Mouse (Mus musculus) megakaryocyte, embryonic 14.5 days (primary cell): ENCODE data around the gene Ahcyl1. TPM values are rescaled to one million over a fixed set of nuclear protein-coding genes. Genes with fewer than 3 reads are reported as not detected.
"Not testable (repeated sequence)": the region's sequence is repeated elsewhere in the genome, so short reads cannot be mapped to it uniquely, and the experiment has no call there.

Experiments used
- H3K27me3 ChIP-seq: replicated peaks from 2 replicates; pipeline ENCODE3; 2012; ENCODE audit warnings: inconsistent platforms
- H3K36me3 ChIP-seq: replicated peaks from 2 replicates; pipeline ENCODE3; 2012; ENCODE audit warnings: low read length, inconsistent platforms, mixed read lengths
- H3K4me1 ChIP-seq: 2 replicates; pipeline ENCODE4 v1.6.1; 2012; ENCODE audit warnings: inconsistent platforms
- H3K4me3 ChIP-seq: replicated peaks from 2 replicates; pipeline ENCODE3; 2012; ENCODE audit warnings: moderate library complexity, mild to moderate bottlenecking, inconsistent platforms
- H3K9me3 ChIP-seq: 2 replicates; pipeline ENCODE4 v1.6.1; 2012; ENCODE audit warnings: inconsistent platforms
- FLI1 ChIP-seq: IDR thresholded peaks from 2 replicates; pipeline ENCODE4 v1.6.1; 2012; ENCODE audit warnings: low read length, inconsistent platforms, mixed read lengths
- GATA1 ChIP-seq: IDR thresholded peaks from 3 replicates; pipeline ENCODE4 v1.6.1; 2012; ENCODE audit warnings: mixed read lengths, low read length, inconsistent platforms, borderline replicate concordance
- polyA plus RNA-seq: library from polyadenylated mRNA; stranded (reverse); fragments of >175 nt; gene quantifications from 2 replicates; pipeline ENCODE4 v1.2.3, GENCODE M21; 2012; ENCODE audit warnings: low replicate concordance; ENCODE audit not compliant: insufficient read depth

Ahcyl1 gene
- polyA plus RNA-seq, 1 experiment = 3.6 TPM

GRCm38 (mm10) chr3:107659000-107659399 lies 37.4 kb downstream of the Ahcyl1 start:
- Histone ChIP-seq H3K4me3 (no peak overlapping the region), H3K36me3 (peaks cover 59% of the 10 kb centered on the region), H3K4me1 (no peaks in the 10 kb centered on the region), H3K9me3 (no peaks in the 10 kb centered on the region), H3K27me3 (no peaks in the 10 kb centered on the region)
- TF ChIP-seq GATA1 (no peak), FLI1 (no peak)

DNA sequence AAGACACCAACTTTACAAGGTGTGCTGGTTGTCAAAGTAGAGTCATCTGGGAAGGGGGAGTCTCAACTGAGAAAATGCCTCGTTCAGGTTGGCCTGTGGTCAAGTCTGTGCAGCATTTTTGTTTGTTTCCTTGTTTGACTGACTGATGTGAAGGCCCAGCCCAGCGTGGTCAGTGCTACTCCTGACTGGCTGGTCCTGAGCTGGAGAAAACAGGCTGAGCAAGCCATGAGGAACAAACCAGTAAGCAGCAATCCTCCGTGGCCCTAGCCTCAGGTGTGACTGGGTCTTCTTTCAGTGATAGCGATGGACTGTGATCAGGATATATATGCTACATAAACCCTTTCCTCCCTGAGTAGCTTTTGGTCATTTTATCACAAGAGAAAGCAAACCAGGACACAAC lies 39.5 kb downstream of the Ahcyl1 start:
- Histone ChIP-seq H3K27me3 (no peaks in the 10 kb centered on the region), H3K4me3 (no peak overlapping the region), H3K36me3 (peaks cover 38% of the 10 kb centered on the region), H3K9me3 (no peaks in the 10 kb centered on the region), H3K4me1 (no peaks in the 10 kb centered on the region)
- TF ChIP-seq FLI1 (no peak), GATA1 (no peak)

GRCm38 (mm10) chr3:107656151-107656550 lies 40.2 kb downstream of the Ahcyl1 start:
- TF ChIP-seq GATA1 (no peak), FLI1 (no peak)
- H3K4me1 ChIP-seq = no peaks in the 10 kb centered on the region
- H3K9me3 ChIP-seq = no peaks in the 10 kb centered on the region
- peaks cover 32% of the 10 kb centered on the region for H3K36me3 ChIP-seq
- H3K27me3 ChIP-seq = no peaks in the 10 kb centered on the region
- H3K4me3 ChIP-seq = no peak overlapping the region

- Histone ChIP-seq H3K4me3 (no peak overlapping the region), H3K4me1 (no peaks in the 10 kb centered on the region), H3K27me3 (no peaks in the 10 kb centered on the region), H3K9me3 (no peaks in the 10 kb centered on the region), H3K36me3 (peaks cover 26% of the 10 kb centered on the region)
- TF ChIP-seq FLI1 = no peak
- no peak for TF ChIP-seq GATA1
These were observed 40.9 kb downstream of the Ahcyl1 start for GRCm38 (mm10) chr3:107655491-107655890.

DNA sequence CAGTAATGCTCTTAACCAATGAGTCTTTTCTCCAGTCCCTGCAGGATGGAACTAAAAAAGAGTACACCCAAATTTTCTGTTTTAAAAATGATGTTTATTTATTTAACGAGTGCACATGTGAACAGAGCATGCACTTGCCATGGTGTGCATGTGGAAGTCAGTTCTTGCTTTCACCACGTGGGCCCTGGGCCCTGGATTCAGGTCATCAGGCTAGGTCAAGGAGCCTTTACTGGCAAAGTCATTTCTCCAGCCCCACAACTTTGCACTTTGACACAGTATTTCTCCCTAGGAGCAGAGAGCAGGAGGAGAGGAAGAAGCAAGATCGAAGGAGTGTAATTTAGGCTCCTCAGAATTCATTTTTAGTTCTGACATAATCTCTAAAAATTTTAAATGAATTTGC lies 41.5 kb downstream of the Ahcyl1 start:
- Histone ChIP-seq H3K4me1 (peaks cover 2% of the 10 kb centered on the region), H3K9me3 (no peaks in the 10 kb centered on the region), H3K36me3 (peaks cover 20% of the 10 kb centered on the region), H3K27me3 (no peaks in the 10 kb centered on the region), H3K4me3 (no peak overlapping the region)
- TF ChIP-seq GATA1 = no peak
- no peak for TF ChIP-seq FLI1

- TF ChIP-seq GATA1 = no peak
- TF ChIP-seq FLI1 = no peak
- H3K4me3 ChIP-seq = no peak overlapping the region
- H3K27me3 ChIP-seq = peaks cover 4% of the 10 kb centered on the region
- H3K4me1 ChIP-seq = peaks cover 9% of the 10 kb centered on the region
- H3K36me3 ChIP-seq = peaks cover 4% of the 10 kb centered on the region
- no peaks in the 10 kb centered on the region for H3K9me3 ChIP-seq
These were observed 43.4 kb downstream of the Ahcyl1 start for GRCm38 (mm10) chr3:107652968-107653367.

- not testable (repeated sequence) for H3K27me3 ChIP-seq, H3K4me3 ChIP-seq, H3K9me3 ChIP-seq, H3K36me3 ChIP-seq
- peaks cover 15% of the 10 kb centered on the region for H3K4me1 ChIP-seq
These were observed 46.1 kb downstream of the Ahcyl1 start for GRCm38 (mm10) chr3:107650276-107650675.

DNA sequence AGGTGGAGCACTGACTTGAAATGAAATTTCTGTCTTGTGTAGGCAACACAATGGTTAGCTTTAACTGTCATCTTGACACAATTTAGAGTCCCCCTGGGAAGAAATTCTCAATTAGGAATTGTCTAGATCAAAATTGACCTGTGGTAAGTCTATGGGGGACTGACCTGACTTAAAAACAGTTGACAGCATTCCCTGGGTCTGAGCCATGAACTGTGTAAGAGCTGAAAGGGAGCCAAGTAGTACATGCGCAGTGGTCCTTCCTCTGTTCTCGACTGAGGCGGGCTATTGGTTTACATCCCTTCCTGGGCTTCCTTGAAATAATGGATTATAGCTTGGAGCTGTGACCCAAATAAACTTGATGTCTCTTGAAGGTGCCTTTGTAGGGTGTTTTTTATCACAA lies 49.4 kb downstream of the Ahcyl1 start:
- TF ChIP-seq GATA1 (no peak), FLI1 (no peak)
- Histone ChIP-seq H3K36me3 (no peaks in the 10 kb centered on the region), H3K4me3 (no peak overlapping the region), H3K9me3 (peaks cover 3% of the 10 kb centered on the region; the same call in 1 of the 2 replicates), H3K27me3 (peaks cover 4% of the 10 kb centered on the region), H3K4me1 (peaks cover 15% of the 10 kb centered on the region)

DNA sequence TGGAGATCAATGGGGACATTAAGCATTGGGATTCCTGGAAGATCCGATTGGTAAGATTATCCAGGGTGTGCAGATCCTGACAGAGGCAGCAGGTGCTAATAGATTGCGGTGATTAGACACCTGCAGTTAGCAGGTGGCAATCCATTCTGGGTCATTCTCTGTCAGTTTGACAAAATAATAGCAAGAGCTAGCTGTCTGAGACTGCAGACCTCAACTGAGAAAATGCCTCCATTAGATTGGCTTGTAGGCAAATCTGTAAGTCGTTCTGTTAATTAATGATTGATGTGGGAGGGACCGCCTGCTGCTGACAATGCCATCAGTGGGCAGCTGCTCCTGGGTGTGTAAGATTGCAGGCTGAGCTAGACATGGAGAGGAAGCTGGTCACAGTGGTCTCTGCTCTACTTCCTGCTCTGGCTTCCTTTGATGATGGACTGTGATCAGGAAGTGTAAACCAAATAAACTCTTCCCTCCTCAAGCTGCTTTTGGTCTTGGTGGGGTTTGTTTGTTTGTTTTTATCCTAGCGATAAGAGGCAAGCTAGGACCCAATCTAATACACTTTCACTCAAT lies 58.7 kb downstream of the Ahcyl1 start:
- peaks cover 24% of the 10 kb centered on the region for H3K4me1 ChIP-seq
- no peak overlapping the region for H3K4me3 ChIP-seq
- H3K36me3 ChIP-seq = no peaks in the 10 kb centered on the region
- no peaks in the 10 kb centered on the region for H3K9me3 ChIP-seq
- no peaks in the 10 kb centered on the region for H3K27me3 ChIP-seq
- TF ChIP-seq FLI1 (no peak), GATA1 (peak; percentile 62; the same call in 1 of the 3 replicates)

- H3K4me1 ChIP-seq = peaks cover 30% of the 10 kb centered on the region
- no peak overlapping the region for H3K4me3 ChIP-seq
- H3K9me3 ChIP-seq = no peaks in the 10 kb centered on the region
- no peaks in the 10 kb centered on the region for H3K36me3 ChIP-seq
- TF ChIP-seq FLI1 = no peak
- TF ChIP-seq GATA1 = no peak
- H3K27me3 ChIP-seq = no peaks in the 10 kb centered on the region
These were observed 60.1 kb downstream of the Ahcyl1 start for GRCm38 (mm10) chr3:107636236-107636635.

GRCm38 (mm10) chr3:107635836-107636235 lies 60.5 kb downstream of the Ahcyl1 start:
- H3K36me3 ChIP-seq = no peaks in the 10 kb centered on the region
- H3K4me1 ChIP-seq = peaks cover 30% of the 10 kb centered on the region
- H3K4me3 ChIP-seq = no peak overlapping the region
- H3K9me3 ChIP-seq = no peaks in the 10 kb centered on the region
- H3K27me3 ChIP-seq = no peaks in the 10 kb centered on the region
- TF ChIP-seq GATA1 = no peak
- TF ChIP-seq FLI1 = no peak
